Mouse (Mus musculus): ENCODE measurements around the gene Gm21905.

The Gm21905 gene

GRCm38 (mm10) chr5:67946321-67946720 is at the start of gene Gm21905:
Gene Gm21905, minus strand, starts transcription at chr5:67946421.
- DNase-seq (ENCODE audit: low read depth, low spot score) = no peak

GRCm38 (mm10) chr5:67990426-67990825 is 44.2 kb upstream of the Gm21905 start:
- no peak for DNase-seq (ENCODE audit: low read depth, low spot score)

GRCm38 (mm10) chr5:67981946-67982526 is 35.8 kb upstream of the Gm21905 start:
- DNase-seq (ENCODE audit: low read depth, low spot score) = no peak

GRCm38 (mm10) chr5:67969536-67969935 is 23.3 kb upstream of the Gm21905 start:
- DNase-seq (ENCODE audit: low read depth, low spot score) = no peak

GRCm38 (mm10) chr5:67961708-67962629 is 15.7 kb upstream of the Gm21905 start:
- DNase-seq (ENCODE audit: low read depth, low spot score) = no peak

- DNase-seq (ENCODE audit: low read depth, low spot score) = no peak
Measured at GRCm38 (mm10) chr5:67955486-67955885, 9.3 kb upstream of the Gm21905 start.

GRCm38 (mm10) chr5:67954097-67954496 is 7.9 kb upstream of the Gm21905 start:
- DNase-seq (ENCODE audit: low read depth, low spot score) = peak; percentile 51

GRCm38 (mm10) chr5:67948074-67948473 is 1.9 kb upstream of the Gm21905 start:
- DNase-seq (ENCODE audit: low read depth, low spot score) = peak; percentile 42

GRCm38 (mm10) chr5:67947006-67947405 is 785 bp upstream of the Gm21905 start:
- no peak for DNase-seq (ENCODE audit: low read depth, low spot score)

GRCm38 (mm10) chr5:67944074-67944785 is 2.0 kb downstream of the Gm21905 start:
- no peak for DNase-seq (ENCODE audit: low read depth, low spot score)

GRCm38 (mm10) chr5:67943199-67943598 is 3.0 kb downstream of the Gm21905 start:
- DNase-seq (ENCODE audit: low read depth, low spot score) = no peak

GRCm38 (mm10) chr5:67941369-67941768 is 4.9 kb downstream of the Gm21905 start, which contains the start of gene Gm5108:
Gene Gm5108, plus strand, starts transcription at chr5:67941669.
- DNase-seq (ENCODE audit: low read depth, low spot score) = no peak

GRCm38 (mm10) chr5:67931623-67932022 is 14.6 kb downstream of the Gm21905 start:
- no peak for DNase-seq (ENCODE audit: low read depth, low spot score)

- no peak for DNase-seq (ENCODE audit: low read depth, low spot score)
Measured at GRCm38 (mm10) chr5:67930584-67930983, 15.6 kb downstream of the Gm21905 start.

GRCm38 (mm10) chr5:67904555-67904954 is 41.7 kb downstream of the Gm21905 start:
- DNase-seq (ENCODE audit: low read depth, low spot score) = no peak

GRCm38 (mm10) chr5:67898921-67899320 is 47.3 kb downstream of the Gm21905 start:
- DNase-seq (ENCODE audit: low read depth, low spot score) = no peak

GRCm38 (mm10) chr5:67884422-67885210 is 61.6 kb downstream of the Gm21905 start:
- DNase-seq (ENCODE audit: low read depth, low spot score) = no peak

GRCm38 (mm10) chr5:67883564-67884171 is 62.6 kb downstream of the Gm21905 start:
- no peak for DNase-seq (ENCODE audit: low read depth, low spot score)
